Mouse (Mus musculus) layer of hippocampus, adult 18-20 months (tissue): ENCODE measurements around the gene Ovca2. TPM values are rescaled to one million over a fixed set of nuclear protein-coding genes. Genes with fewer than 3 reads are reported as not detected.

Experiments
- DNase-seq, 2 experiments: peaks; one replicate each; pipeline ENCODE4 v3.0.0; 2022; ENCODE audit warnings: low spot score in 2 of 2
- long read RNA-seq: library from polyadenylated mRNA; stranded (forward); transcript quantifications from one replicate; pipeline ENCODE4 v2.0.0, GENCODE M21; 2021
- total RNA-seq, 2 experiments: library from RNA; stranded (reverse); gene quantifications; 2 replicates each; pipeline ENCODE4 v1.2.3; 2021

The Ovca2 gene
- total RNA-seq = 10 to 100 TPM; 18.3 to 20.5 TPM
- long read RNA-seq, transcript Ovca2-201 (2 exons, 2,670 nt) = major isoform, 8 of 14 reads
- long read RNA-seq, partial matches to known transcripts = 0 of 14 reads
- long read RNA-seq, other reads (novel, unspliced or antisense) = 6 of 14 reads

DNA sequence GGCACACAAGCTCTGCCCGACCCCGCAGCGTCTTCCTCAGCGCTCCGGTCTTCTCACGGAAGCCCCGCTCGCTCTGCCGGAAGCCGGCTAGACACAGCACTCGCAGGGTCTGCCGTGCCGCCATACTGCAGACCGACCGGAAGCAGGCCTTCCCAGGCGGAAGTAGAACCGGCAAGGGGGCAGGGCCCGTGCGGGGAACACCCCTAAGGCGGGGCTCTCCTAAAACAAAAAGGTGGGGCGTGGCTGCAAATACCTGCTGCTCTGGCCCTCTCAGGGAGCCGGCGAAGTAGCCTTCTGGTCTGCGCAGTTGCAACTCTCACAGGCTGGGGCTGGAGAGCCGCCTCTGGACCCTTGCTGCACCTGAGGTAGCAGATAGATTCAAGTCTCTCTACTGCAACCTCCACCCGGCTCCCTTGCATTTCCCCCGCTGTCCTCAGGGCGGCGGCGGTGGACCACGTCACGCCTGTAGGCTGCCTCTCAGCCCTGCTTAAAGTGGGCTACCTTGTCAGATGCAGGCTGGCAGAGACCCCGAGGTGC, at the start of gene Ovca2:
Ovca2 (minus strand) TSS at position 164 of the 537 bp plus-strand sequence.
- DNase-seq = peak; percentile 85 to 90

DNA sequence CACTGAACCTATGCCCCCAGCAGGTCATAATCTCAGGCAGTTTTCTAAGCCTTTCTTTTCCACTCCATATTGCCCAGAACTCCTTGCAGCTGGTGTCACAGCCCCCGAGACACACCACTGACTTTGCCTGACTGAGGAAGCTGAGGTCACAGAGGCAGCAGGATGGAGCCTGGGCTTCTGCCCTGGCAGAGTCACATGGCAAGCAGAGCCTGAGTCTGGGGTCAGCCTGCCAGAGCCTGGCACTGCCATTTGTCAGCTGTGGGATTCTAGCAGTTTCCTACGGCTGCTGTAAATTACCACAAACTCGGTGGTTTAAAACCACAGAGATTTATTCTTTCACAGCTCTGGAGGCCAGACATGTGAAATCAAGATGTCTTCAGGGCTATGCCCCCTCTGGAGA, 49.0 kb upstream of the Ovca2 start:
- no peak for DNase-seq

DNA sequence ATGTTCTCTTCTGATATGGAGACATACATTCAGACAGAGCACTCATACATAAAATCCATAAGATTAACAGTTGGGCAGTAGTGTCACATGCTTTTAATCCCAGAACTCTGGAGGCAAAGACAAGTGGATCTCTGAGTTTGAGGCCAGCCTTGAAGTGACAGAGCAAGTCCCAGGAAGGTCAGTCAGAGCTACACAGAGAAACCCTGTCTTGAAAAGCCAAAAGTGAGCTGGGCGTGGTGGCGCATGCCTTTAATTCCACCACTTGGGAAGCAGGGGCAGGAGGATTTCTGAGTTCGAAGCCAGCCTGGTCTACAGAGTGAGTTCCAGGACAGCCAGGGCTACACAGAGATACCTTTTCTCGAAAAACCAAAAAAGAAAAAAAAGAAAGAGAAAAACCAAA, 46.2 kb upstream of the Ovca2 start:
- DNase-seq = no peak

- no peak for DNase-seq
Observed at GRCm38 (mm10) chr11:75224062-75224461, 45.4 kb upstream of the Ovca2 start.

DNA sequence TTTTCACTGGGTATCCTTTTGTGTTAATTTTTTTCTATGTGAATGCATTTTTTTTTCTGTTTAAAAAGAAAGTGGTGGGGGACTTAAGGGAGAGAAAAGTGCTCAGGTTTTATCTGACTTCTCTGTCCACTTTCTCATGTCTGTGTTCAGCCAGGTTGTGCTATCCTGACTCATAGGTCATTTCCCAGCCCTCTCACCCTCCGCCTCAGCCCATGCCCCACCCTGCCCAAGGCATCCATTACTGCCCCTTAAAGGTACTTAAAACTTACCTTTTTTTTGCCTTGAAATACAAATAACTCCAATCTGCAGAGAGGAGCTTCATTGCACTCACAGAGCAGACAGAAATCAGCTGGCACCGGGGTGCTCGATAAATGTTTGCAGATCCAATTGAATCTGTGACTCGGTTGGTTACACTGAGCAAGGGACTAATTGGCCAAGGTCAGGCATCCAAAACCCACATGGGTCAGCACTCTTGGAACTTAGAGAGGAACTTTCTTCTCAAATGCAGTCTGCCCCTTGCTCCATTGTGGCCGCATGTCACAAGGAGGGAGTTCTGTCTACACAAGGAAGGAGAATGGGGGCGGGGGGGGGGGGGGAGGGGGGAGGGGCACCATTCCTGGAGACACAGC, 42.0 kb upstream of the Ovca2 start:
- no peak for DNase-seq

DNA sequence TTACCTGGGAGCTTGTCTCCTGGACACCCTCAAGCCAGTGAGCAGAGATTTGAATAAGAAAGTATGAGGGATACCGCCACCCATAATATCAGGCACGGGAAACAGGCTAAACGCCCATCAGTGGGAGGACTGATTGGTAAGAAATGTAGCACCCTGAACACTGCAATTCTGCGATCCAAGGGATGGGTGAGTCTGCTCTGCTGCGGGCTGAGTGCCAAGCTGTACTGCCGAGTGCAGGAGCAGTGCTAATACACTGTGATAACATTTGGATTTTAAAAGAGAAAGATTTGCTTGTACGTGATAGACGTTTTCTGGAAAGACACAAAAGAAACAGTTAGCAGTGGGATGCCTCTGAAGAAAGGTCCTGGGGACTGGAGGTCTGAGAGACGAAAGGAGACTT, 41.5 kb upstream of the Ovca2 start:
- DNase-seq = peak; percentile 65 to 87

GRCm38 (mm10) chr11:75214081-75214950, 35.7 kb upstream of the Ovca2 start:
- DNase-seq = no peak

- DNase-seq = no peak
Observed at GRCm38 (mm10) chr11:75213372-75214080, 34.9 kb upstream of the Ovca2 start.

GRCm38 (mm10) chr11:75212876-75213275, 34.2 kb upstream of the Ovca2 start:
- DNase-seq = no peak

- no peak for DNase-seq
Observed at GRCm38 (mm10) chr11:75212031-75212667, 33.5 kb upstream of the Ovca2 start.

GRCm38 (mm10) chr11:75210755-75211154, 32.1 kb upstream of the Ovca2 start:
- no peak for DNase-seq

DNA sequence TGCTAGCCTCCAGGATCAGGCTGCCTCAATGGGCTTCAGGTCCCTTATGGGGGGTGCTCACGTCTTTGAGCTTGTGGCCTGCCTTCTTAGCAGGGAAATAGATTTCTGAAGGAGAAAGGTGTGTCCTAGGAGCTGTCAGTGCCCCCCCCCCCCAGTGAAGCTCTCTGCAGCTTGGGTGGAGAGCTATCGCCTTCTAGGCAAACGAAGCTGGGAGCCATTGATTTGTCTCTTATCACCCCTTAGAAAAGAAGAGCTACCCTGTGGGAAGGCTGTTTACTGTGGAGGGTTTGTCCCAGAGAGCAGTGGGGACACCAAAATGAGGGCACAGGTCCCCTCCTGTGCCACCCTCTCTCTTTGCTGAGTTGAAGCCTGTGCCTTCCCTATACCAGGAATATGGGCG, 31.5 kb upstream of the Ovca2 start:
- DNase-seq = no peak

DNA sequence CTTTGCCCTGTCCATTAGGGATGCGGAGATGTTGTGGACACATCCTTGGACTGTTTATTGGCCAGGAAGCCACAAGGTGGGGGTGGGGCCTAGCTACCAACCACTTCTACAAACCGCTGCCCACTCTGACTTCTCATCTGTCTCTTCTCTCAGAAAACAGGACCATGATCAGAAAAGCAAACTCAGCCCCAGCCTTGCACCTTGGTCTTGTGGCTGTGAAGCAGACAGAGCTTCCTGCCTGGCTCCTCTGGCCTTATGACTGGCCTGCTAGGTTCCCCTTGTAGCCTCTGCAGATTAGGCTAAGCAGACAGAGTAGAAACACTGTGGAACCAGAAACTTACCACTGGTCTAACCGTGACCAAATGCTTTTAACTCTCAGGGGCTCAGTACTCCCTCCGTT, 30.7 kb upstream of the Ovca2 start:
- no peak for DNase-seq

GRCm38 (mm10) chr11:75206347-75206746, 27.7 kb upstream of the Ovca2 start:
- no peak for DNase-seq

DNA sequence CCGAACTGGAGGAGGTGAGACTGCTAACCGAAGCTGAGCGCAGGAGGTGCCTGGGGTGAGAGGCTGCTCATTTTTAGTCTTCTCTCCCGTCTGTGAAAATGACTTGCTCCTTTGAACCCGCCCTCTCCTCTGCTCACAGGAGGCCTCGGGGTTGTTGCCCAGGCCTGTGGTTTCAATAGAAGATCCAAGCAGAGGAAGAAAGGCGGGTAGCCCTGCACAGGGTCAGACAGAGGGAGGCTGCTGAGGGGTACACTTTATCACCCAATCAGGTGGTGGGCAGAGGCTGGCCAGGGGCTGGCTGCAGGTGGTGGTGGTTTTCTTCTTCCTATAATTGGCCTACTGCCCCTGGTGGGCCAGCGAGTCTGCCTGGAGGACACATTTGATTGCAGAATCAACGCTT, 25.8 kb upstream of the Ovca2 start:
- DNase-seq = no peak

DNA sequence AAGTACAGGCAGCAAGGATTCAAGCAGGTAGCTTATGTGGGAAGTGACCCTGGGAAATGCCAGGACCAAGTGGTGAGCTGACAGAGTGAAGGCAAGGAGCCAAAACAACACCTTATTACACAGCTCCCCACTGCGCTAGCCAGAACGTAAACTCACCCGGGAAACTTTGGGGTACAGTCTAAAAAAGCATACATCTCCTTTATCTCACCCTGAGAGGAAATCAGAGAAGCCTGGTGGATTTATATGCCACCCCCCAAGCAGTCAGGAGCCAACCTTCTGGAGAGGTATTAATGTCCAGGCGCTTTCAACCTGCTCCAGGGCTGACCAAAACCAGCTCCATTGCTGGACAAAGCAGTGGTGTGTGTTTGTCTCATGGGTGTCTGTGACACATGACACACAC, 25.3 kb upstream of the Ovca2 start:
- DNase-seq = no peak

GRCm38 (mm10) chr11:75201721-75202120, 23.1 kb upstream of the Ovca2 start:
- DNase-seq = no peak

GRCm38 (mm10) chr11:75200935-75201334, 22.3 kb upstream of the Ovca2 start:
- peak; percentile 73 to 76 for DNase-seq

DNA sequence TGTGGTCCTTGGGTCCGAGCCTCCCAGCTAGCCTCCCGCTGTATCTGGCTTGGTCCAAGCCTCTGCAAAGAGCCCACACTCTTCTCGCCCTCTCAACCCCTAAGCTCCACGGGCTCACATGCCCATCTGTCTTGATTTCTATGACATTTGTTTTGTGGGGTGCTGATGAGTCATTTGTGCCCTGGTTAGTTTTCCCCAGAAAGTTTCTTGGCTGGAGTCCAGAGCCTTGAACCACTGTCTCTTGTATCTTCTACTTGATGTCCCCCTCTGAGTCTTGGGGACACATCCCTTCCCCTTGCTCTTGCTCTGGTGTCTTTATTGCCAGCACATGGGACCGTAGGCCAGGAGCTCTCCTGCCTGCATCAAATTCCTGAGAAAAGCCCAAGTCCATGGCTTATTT, 21.3 kb upstream of the Ovca2 start:
- DNase-seq = peak in 1 of 2 experiments; percentile 48

- DNase-seq = peak in 1 of 2 experiments; percentile 12
Observed at GRCm38 (mm10) chr11:75198792-75199191, 20.2 kb upstream of the Ovca2 start.

DNA sequence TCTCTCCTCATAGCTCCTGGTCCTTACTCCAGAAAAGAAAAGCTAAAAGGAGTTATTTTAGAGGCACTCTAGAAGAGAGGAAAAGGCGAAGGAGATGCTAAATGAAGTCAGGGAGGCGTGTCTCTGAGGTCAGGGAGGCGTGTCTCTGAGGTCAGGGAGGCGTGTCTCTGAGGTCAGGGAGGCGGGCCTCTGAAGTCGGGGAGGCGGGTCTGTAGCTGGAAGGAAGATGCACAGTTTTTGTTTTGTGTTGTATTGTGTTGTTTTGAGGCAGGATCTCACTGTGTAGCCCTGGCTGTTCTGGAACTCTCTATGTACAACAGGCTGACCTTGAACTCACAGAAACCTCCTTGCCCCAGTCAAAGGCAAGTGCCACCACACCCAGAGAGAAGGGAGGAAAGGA, 19.3 kb upstream of the Ovca2 start:
- DNase-seq = no peak
